Mouse (Mus musculus): ENCODE results near the gene Trdn.

The Trdn gene

DNA sequence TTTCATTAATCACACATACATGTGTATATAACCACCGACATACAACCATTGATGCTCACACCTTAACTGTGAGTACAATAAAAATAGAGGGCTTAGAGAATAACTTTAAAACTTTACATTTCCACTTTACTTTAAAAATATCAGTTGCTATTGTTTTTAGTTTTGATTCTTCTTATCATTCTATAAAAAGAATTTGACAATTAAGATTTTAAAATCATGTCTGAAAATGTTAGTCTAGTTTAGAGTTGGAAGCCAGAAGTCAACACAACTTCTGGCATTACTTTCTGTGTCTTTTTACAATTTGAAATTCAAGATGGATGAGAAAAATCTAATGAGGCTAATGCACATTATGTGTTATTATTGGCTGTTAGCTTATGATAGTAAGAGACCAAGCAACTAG, at the start of gene Trdn:
TSS of gene Trdn (plus strand) at position 301 of the 400 bp plus-strand sequence.
- no peak for DNase-seq

DNA sequence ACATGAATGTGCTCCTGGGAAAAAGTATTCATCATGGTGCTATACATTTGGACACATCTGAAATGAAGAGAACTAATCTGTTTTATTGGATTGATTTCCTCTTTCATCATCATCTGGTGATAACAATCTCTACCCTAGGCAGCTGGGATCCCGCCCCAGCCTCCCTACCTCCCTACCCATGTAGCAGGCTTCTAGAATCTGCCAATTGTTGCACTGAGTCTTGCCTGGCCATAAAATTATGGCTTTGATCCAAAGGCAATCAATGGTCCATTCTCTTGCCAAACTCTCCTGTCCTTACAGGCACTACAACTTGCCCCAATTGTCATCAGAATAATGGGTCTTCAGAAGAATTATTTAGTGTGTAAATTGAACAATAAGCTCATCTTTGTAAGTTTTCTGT, 19.6 kb upstream of the Trdn start:
- no peak for DNase-seq

DNA sequence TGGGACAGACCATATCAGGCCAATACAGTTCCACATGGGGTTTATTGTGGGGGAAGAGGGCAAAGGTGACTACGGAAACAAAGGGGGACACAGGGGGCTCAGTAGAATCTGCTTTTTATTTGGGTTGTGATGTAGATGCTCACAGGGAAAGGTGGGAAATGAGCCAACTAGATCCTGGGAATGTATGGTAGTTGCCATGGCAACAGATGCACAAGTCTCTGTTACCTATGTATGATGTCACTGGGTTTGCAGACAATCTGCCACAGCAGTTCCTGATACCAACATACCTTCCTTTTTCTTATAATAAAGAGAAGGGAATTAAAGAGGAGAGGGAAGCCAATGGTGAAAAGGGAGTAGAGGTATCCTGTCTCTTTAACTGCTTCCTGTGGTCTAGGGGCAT, 14.8 kb upstream of the Trdn start:
- DNase-seq = no peak

DNA sequence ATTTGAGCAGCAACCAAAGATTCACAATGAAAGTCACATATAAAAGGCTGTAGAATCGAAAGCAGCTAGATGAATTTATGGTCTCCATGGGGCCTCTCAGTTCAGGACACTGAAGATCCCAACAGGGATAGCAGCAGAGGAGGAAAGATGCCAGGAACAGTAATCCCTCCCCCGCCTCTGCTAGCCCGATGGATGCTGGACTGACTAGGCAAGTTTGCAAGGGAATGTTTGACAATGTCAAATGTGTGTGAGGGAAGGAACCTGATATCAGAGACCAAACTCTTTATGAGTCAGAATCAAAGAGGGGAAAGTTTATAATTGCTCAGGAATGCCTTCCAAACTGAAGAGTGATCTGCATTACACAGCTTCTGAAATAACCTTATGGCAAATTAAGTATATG, 7.2 kb upstream of the Trdn start:
- no peak for DNase-seq

DNA sequence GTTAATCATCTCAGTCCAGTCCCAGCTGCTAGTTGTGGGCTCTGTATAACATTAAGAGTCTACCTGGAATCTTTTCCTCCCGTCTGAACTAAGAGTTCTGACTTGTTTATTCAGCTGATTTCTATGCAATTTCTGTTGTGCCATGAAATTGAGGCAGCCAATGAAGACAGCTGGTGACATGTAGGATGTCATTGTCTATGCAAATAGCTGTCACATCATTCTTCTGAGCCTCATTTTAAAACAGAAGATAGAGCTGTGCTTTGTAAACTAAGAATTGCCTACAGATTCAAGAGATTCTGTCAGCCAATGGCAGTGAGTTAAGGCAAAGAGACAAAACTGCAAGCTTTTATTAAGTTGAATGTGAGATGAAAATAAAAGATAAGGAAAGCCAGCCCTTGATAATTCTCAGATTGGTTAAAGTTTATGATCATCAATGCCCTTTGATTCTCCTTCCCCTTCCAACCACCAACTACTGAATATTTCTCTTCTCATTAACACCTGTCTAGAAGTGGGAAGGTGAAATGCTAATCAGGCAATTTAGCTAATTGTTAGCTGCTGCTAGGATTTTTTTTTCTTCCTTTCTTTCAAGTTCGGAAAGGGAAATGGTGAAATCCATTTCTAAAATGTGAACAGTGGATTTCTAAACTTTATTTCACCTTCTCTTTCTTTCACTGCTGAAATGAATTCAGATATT, 1.9 kb downstream of the Trdn start:
- no peak for DNase-seq

DNA sequence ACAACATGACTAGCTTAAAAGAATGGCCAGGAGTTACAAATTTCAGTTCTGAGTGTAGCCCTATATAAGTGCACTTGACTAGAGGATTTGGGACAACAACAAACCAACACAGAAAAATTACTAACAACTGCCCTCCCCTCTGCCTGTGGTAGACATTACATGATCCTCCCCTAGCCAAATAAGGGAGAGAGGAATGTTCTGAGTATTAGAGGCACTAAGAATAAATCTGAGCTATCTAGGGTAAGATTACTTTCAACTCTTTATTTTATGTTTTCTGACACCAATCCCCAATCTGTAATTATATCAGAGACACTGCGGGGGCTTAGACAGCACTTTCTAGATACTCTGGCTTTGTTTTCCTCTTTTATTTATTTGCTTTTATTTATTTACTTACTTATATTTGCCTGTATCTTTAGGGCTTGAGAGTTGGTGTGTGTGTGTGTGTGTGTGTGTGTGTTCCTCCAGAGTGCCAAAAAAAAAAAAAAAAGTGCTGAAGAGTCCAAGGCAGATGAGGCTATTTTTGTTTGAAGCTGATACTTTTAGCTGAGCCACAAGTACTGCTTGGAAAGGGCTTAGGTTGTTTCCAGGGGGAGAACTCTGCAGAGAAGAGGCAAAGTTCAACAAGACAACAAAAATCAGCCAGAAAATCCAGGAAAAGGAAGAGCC, 2.7 kb downstream of the Trdn start:
- DNase-seq = no peak

DNA sequence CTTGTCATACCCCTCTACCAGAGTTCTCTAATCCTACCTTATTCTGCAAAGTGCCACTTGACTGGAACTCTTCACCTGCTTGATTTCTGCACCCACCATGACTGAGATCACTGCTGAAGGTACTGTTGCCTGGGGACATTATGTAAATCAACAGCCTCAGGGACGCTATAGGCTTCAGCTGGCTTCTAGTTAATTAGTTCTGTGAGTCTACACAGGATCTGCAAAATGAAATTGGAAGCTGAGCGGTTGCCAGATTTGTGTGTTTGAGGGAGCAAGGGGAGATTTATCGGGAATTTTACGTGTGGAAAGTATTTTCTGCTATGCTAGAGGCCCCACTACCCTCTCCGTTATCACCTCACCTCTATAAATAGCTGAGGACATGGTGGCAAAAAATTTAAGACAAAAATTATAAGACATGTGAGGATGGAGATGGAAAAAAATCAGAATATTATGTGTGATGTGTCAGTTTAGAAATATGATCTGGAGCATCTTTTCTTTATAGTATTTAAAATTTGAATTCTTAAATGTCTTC, 3.3 kb downstream of the Trdn start:
- DNase-seq = no peak

DNA sequence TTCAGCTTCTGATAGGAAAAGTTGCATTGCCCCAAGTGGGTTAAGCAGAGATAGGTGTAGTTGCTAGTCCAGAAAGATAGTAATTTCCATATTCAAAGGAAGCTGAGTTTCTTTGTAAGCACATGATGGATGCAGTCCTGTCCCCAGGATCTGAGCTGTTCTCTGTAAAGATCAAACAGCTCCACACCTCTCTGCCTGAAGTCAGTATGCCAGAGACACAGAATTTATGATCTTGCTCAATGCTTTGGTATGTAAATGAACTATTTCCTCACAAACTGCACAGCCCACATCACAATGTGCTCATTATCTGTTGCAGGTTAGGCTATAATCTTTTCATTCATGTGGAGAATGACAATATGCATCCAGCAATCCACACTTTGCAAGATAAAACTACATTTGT, 8.0 kb downstream of the Trdn start:
- no peak for DNase-seq

DNA sequence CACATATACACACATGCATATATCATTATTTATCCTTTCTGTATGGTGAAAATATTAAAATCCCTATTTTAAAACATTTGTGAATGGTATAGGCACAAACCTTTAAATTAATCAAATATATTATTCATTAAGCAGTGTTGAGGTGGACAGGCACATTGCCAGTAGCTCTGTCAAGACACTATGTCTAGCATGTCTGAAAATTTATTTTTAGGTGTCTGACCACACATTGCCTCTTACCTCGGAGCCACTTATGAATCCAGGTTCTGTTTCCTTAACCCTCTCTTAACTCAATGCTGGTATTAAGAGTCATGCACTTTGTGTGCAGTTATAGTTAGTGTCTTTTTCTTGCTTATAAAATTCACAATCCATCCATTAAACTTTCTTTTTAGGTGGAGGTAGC, 12.0 kb downstream of the Trdn start:
- no peak for DNase-seq

DNA sequence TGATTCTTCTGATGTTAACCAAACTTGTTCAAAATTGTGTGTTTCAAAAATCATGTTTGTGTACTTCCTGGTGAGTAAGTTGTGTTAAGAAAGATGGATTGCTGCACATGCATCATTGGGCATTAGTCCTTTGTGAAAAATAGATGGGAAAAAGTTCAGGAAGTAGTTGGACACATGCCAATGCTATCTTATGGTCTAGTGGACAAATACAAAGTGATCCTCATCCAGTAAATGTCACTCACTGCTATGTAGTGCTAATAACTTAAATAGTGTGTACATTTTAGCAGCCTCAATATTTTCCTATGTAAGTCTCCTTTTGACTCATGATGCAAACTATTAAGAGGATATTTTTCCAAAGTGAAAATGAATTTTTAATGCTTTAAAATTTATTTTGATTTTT, 27.6 kb downstream of the Trdn start:
- DNase-seq = no peak

DNA sequence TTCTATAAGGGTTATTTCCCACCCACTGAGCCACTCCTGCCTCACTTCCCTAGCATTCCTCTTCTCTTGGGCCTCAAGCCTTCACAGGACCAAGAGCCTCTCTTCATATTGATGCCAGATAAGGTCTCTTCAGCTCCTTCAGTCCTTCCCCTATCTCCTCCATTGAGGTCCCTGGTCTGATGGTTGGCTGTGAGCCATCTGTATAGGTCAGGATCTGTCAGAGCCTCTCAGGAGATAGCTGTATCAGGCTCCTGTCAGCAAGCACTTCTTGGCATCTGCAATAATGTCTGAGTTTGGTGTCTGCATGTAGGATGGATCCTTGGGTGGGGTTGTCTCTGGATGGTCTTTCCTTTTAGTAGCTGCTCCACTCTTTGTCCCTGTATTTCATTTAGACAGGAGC, 42.7 kb downstream of the Trdn start:
- no peak for DNase-seq

DNA sequence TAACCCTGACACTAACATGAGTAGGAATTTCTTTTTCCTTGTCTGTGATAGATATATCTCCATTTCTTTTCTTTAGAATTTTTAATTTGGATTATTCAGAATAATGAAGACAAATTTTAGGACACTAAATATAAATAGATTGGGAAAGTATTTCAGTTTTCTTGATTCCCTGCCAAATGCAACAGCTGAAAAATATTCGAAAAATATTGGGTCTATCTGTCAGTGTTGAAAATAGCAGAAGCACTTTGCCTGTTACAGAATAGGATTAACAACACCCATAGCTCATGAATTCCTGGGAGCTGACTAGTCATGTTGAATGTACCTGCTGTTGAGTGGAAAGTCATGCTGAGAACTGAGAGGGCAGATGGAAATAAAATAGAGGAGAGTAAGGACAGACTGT, 64.6 kb downstream of the Trdn start:
- DNase-seq = no peak

DNA sequence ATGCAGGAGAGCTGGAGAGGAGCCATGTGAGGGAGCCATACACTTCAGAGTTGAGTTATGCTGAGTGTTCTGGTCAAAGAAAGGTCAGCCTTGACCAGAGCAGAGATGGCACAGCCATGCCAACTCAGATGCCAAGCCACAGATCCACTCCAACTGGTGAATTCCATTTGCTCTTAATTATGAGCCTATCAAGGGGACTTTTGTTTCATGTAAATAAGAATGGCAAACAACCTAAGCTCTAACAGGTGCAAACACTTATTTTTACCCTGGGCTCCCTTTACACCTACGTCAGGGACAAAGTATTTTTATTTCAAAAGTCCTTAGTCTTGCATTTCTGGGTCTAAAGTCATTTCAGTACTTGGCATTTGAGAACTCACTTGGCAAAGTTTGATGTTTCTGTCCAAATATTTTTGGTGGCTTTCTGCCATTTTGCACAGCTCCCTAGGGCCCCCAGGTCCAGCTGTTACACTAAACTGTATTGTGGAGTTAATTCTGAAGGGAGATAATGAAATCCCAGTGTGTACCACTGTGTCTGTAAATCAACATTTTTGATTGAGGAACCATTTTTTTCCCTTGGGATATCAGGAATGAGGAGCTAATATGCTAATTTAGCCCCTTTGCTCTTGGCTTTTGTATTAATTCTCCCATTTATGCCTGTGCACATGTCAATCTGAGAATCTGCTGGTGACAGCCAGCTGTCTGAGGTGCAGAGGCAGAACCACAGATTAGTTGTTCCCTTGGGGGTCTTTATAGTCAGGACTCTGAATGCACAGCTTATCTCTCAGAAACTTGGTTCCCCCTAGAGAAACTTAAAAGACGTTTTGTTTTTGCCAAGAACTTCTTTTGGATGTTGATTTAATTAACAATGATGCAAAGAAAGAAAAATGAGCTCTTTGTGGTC, 99.6 kb downstream of the Trdn start:
- DNase-seq = peak; percentile 16 to 26

DNA sequence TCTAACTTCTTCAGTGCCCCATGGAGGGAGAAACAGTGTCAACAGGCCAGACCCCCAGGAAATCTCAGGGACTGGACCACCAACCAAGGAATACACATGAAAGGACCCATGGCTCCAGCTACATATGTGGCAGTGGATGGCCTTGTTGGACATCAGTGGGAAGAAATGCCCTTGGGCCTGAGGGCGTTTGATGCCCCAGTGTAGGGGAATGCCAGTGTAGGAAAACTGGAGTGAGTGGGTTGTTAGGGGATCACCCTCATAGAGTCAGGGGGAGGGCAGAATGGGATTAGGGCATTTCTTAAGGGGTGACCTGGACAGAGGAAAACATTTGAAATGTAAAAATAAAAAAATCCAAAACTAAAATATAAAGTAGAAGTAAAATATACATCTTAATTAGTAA, 108.7 kb downstream of the Trdn start:
- no peak for DNase-seq

DNA sequence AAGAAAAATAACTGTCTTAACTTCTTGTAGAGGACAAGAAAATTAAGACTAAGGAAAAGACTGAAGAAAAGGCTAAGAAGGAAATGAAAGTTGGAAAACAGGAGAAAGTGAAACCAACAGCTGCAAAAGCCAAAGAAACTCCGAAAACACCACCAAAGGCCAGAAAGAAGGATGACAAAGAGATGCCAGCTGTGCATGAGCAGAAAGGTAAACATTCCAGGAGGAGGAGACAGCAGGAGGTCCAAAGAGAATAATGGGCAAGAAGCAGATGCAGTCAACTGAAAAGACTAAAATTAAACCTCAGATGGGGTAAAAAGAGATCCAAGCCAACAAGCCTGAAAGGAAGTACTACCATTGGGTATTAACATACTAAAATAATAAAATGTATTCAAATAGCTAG, 115.6 kb downstream of the Trdn start:
- DNase-seq = no peak

DNA sequence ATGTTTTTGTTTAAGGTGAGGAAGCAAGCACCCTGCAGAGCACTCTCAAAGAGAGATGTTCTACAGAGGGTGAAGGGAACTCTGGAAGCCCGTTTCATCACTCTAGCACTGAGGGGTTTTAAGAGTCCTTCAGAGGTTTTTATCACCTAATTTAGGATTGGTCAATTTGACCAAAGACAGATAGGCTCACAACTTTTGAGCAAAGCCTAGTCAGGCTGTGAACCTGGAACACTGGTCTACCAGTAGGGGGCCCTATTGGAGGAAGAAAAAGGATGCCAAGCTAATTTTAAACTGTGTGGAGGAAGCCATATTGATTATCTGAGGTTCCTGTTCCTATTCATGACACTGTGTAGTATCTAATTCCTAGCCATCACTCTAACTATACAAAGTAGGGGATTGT, 117.9 kb downstream of the Trdn start:
- no peak for DNase-seq

DNA sequence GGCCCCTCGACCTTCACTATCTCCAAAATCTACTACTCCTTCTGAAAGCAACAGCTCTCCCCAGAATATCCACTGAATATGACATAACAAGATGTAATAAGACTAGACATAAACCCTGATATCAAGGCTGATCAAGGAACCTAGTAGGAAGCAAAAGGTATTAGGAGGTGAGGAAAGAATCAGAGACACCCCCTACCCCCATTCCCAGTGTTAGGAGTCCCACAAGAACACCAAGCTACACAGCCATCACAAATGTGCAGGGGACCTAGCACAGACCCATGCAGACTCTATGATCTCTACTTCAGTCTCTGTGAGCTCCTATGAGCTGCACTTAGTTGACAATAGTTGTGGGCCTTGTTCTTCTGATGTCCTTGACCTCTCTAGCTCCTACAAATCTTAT, 130.1 kb downstream of the Trdn start:
- no peak for DNase-seq

DNA sequence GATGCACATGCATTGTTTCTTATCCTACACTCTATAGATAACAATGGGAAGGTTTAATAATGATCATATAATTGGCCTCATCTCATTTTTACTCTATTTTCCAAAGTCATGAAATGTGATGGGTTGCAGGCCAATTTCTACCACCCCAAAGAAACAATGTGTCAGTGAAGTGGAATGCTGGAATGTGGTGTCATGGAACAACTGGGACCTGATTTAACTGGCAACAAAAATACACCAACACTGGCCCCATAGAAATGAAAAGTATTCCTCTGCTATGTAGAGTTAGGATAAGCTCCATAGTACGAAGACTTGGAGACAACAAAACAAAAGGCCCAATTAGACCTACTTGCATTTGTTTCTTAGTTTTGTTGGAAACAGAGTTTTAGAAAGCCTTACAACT, 173.6 kb downstream of the Trdn start:
- no peak for DNase-seq

DNA sequence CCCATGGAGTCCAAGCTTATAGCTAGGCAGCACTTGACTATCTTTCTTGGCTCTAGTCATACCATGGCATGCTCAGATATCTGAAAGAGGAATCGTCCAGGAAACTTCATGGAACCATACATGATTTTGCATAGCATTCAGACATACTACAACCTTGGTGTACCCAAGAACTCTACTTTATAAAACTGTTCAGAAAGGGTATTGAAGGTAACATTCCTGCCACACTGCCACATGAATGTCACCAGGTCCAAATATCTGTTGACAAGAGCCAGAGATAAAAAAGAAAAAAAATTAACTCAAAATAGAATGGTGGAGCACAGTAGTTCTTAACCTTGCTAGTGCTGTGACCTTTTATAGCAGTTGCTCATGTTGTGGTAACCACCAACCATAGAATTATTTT, 175.8 kb downstream of the Trdn start:
- no peak for DNase-seq

DNA sequence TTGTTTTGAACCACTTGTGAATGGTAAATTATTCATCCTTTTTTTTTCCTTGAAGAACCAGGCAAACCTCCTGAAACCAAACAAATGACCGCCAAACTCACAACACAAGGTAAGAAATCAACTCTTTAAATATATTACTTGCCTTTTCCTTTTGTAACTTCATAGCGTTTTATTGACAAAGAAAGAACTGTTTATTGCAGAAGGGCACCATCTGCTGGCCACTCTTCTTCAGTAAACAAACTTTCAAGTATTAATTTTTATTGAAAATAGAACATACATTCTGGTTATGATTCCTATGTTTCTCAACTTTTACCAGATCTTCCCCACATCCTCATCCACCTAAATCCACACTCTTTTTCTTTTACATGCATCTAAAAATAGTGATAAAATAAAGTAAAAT, 224.6 kb downstream of the Trdn start:
- DNase-seq = no peak

DNA sequence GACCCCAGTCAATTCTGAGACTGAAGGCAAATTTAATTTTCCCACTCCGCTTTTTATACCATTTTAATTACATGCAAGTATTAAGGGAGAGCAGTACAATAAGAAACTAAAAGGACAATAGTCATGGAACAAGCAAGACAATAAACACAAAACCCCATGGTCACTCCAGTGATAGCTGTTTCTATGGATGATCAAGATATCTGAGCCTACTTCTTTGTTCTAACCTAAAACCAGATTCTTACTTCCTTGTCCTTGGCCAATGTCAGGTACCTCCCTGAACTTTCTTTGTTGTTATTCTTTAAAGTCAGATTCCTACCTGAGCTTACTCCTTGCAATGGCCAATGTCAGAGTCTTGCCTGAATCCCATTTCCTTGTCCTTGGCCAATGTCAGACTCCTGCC, 272.7 kb downstream of the Trdn start:
- no peak for DNase-seq

DNA sequence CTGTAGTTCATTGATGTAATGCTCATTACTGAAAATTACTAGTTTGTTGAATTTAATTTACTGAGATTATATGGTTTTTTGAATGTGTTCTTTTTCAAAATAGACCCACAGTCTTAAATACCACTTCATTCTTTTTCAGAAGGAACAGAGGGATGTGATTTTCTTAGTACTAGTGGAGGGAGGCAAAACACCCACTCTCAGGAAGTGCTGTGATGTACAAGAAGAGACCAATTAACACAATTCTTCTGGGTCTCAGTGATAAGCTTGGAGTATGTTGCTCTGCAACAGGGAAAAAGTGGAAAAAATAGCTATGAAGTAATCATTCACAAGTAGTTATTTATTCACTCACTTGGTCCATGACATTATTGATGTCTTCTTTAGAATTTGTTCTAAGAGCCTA, 286.2 kb downstream of the Trdn start:
- DNase-seq = no peak

DNA sequence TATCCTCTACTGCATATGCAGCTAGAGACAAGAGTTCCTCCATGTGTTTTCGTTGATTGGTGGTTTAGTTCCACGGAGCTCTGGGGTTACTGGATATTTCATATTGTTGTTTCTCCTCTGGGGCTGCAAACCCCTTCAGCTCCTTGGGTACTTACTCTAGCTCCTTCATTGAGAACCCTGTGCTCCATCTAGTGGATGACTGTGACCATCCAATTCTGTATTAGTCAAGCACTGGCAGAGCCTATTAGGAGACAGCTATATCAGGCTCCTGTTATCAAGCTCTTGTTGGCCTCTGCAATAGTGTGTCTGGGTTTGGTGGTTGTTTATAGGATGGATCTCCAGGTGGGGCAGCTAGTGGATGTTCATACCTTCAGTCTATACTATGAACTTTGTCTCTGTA, 290.2 kb downstream of the Trdn start:
- DNase-seq = no peak

Data from lung, adult 18-20 months (tissue).